Mouse (Mus musculus): ENCODE data around the gene Mark4. TPM values are rescaled to one million over a fixed set of nuclear protein-coding genes. Genes with fewer than 3 reads are reported as not detected.

The Mark4 gene
- polyA plus RNA-seq, 1 experiment from 2014 or later: 5.2 TPM

GRCm38 (mm10) chr7:19444801-19445200 lies 13.8 kb downstream of the Mark4 start:
- H3K4me2 ChIP-seq (replicated peaks; ENCODE audit: low read depth): no peak overlapping the region
- WGBS: 80% methylated on average over 12 of the region's 12 CpGs
- H3K27ac ChIP-seq (replicated peaks): no peak overlapping the region
- H3K36me3 ChIP-seq (ENCODE audit: control insufficient read depth, insufficient read depth, low read length): peaks cover 25% of the 10 kb centered on the region
- no peak overlapping the region for H3K4me3 ChIP-seq (ENCODE audit: low read depth, low read length)
- no peaks in the 10 kb centered on the region for H3K27me3 ChIP-seq (ENCODE audit: control insufficient read depth, insufficient read depth, low read length)
- TF ChIP-seq CTCF (IDR thresholded peaks at IDR 0.05; ENCODE audit: low read depth) (no peak), EP300 (optimal IDR thresholded peaks at IDR 0.05) (no peak)
- no peaks in the 10 kb centered on the region for H3K9me3 ChIP-seq (ENCODE audit: control insufficient read depth, low read length)
- DNase-seq (ENCODE audit: low spot score) (no peak), ATAC-seq (ENCODE audit: low FRiP score, low TSS enrichment) (no peak)
- no peaks in the 10 kb centered on the region for H3K4me1 ChIP-seq (replicated peaks; ENCODE audit: control insufficient read depth, insufficient read depth)
- no peak overlapping the region for H3K9ac ChIP-seq (ENCODE audit: low read length)

- H3K9ac ChIP-seq (ENCODE audit: low read length): no peak overlapping the region
- ATAC-seq (ENCODE audit: low FRiP score, low TSS enrichment) (peak; percentile 16; the same call in 1 of the 2 replicates), DNase-seq (ENCODE audit: low spot score) (peak; percentile 78)
- 39% methylated on average over 3 of the region's 3 CpGs for WGBS
- no peak overlapping the region for H3K27ac ChIP-seq (replicated peaks)
- H3K4me1 ChIP-seq (replicated peaks; ENCODE audit: control insufficient read depth, insufficient read depth): no peaks in the 10 kb centered on the region
- no peaks in the 10 kb centered on the region for H3K9me3 ChIP-seq (ENCODE audit: control insufficient read depth, low read length)
- no peaks in the 10 kb centered on the region for H3K27me3 ChIP-seq (ENCODE audit: control insufficient read depth, insufficient read depth, low read length)
- TF ChIP-seq CTCF (IDR thresholded peaks at IDR 0.05; ENCODE audit: low read depth) (peak; percentile 92), EP300 (optimal IDR thresholded peaks at IDR 0.05) (no peak)
- peaks cover 23% of the 10 kb centered on the region for H3K36me3 ChIP-seq (ENCODE audit: control insufficient read depth, insufficient read depth, low read length)
- H3K4me3 ChIP-seq (ENCODE audit: low read depth, low read length): no peak overlapping the region
- no peak overlapping the region for H3K4me2 ChIP-seq (replicated peaks; ENCODE audit: low read depth)
Measured at GRCm38 (mm10) chr7:19443344-19443743, 15.3 kb downstream of the Mark4 start.

GRCm38 (mm10) chr7:19441448-19442091 lies 17.1 kb downstream of the Mark4 start:
- WGBS: 79% methylated on average over 9 of the region's 9 CpGs
- Histone ChIP-seq H3K4me2 (replicated peaks; ENCODE audit: low read depth) (no peak overlapping the region), H3K27ac (replicated peaks) (no peak overlapping the region), H3K9ac (ENCODE audit: low read length) (no peak overlapping the region), H3K9me3 (ENCODE audit: control insufficient read depth, low read length) (no peaks in the 10 kb centered on the region), H3K4me1 (replicated peaks; ENCODE audit: control insufficient read depth, insufficient read depth) (no peaks in the 10 kb centered on the region), H3K27me3 (ENCODE audit: control insufficient read depth, insufficient read depth, low read length) (no peaks in the 10 kb centered on the region), H3K4me3 (ENCODE audit: low read depth, low read length) (no peak overlapping the region), H3K36me3 (ENCODE audit: control insufficient read depth, insufficient read depth, low read length) (peaks cover 21% of the 10 kb centered on the region)
- TF ChIP-seq EP300 (optimal IDR thresholded peaks at IDR 0.05) (no peak), CTCF (IDR thresholded peaks at IDR 0.05; ENCODE audit: low read depth) (no peak)
- DNase-seq (ENCODE audit: low spot score) (no peak), ATAC-seq (ENCODE audit: low FRiP score, low TSS enrichment) (no peak)

DNA sequence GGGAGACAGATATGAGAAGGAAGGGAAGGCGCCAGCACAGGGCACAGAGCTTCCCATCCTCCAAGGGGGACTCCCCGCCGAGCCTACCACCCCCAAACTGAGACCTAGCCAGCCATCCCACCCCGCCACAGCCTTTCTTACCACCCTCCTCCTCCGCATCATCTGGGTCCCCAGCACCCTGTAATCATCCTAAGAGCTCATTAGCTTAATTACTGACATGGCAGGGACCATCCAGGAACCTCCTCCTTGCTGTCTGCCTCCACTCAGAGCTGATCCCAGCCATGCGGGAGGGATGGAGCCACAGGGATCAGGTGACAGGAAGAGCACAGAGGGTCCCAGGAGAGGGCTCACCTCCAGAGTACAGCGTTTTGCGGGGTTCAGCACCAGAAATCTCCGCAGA lies 21.6 kb downstream of the Mark4 start:
- no peak for ATAC-seq (ENCODE audit: low FRiP score, low TSS enrichment)
- no peak for TF ChIP-seq EP300 (optimal IDR thresholded peaks at IDR 0.05)
- TF ChIP-seq CTCF (IDR thresholded peaks at IDR 0.05; ENCODE audit: low read depth): no peak
- no peak overlapping the region for H3K4me2 ChIP-seq (replicated peaks; ENCODE audit: low read depth)
- no peaks in the 10 kb centered on the region for H3K27me3 ChIP-seq (ENCODE audit: control insufficient read depth, insufficient read depth, low read length)
- no peaks in the 10 kb centered on the region for H3K9me3 ChIP-seq (ENCODE audit: control insufficient read depth, low read length)
- H3K4me1 ChIP-seq (replicated peaks; ENCODE audit: control insufficient read depth, insufficient read depth): no peaks in the 10 kb centered on the region
- WGBS: 78% methylated on average over 9 of the region's 9 CpGs
- no peak for DNase-seq (ENCODE audit: low spot score)
- H3K36me3 ChIP-seq (ENCODE audit: control insufficient read depth, insufficient read depth, low read length): peaks cover 38% of the 10 kb centered on the region
- no peak overlapping the region for H3K4me3 ChIP-seq (ENCODE audit: low read depth, low read length)
- no peak overlapping the region for H3K27ac ChIP-seq (replicated peaks)
- H3K9ac ChIP-seq (ENCODE audit: low read length): no peak overlapping the region

- Histone ChIP-seq H3K4me2 (replicated peaks; ENCODE audit: low read depth) (no peak overlapping the region), H3K9me3 (ENCODE audit: control insufficient read depth, low read length) (no peaks in the 10 kb centered on the region), H3K4me1 (replicated peaks; ENCODE audit: control insufficient read depth, insufficient read depth) (no peaks in the 10 kb centered on the region), H3K9ac (ENCODE audit: low read length) (no peak overlapping the region), H3K27ac (replicated peaks) (no peak overlapping the region), H3K36me3 (ENCODE audit: control insufficient read depth, insufficient read depth, low read length) (peaks cover 43% of the 10 kb centered on the region), H3K4me3 (ENCODE audit: low read depth, low read length) (no peak overlapping the region), H3K27me3 (ENCODE audit: control insufficient read depth, insufficient read depth, low read length) (no peaks in the 10 kb centered on the region)
- ATAC-seq (ENCODE audit: low FRiP score, low TSS enrichment): no peak
- no peak for DNase-seq (ENCODE audit: low spot score)
- 98% methylated on average over 2 of the region's 2 CpGs for WGBS
- no peak for TF ChIP-seq CTCF (IDR thresholded peaks at IDR 0.05; ENCODE audit: low read depth)
- no peak for TF ChIP-seq EP300 (optimal IDR thresholded peaks at IDR 0.05)
Measured at GRCm38 (mm10) chr7:19436276-19436675, 22.3 kb downstream of the Mark4 start.

DNA sequence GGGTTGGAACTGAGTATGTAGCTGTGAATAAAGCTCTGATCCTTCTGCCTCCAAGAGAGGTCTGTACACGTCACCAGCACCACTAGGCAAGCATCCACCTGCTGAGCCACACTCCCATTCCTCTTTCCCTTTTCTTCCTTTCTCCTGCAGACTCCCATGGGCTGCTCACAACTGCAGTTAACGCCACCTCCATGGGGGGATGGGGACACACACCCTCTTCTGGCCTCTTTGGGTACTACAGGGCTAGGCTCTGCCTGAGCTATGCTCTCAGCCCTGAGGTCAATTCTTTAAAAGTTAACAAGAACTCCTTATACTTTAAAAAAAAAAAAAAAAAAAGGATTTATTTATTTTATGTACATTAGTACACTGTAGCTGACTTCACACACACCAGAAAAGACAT lies 26.1 kb downstream of the Mark4 start:
- Histone ChIP-seq H3K27ac (replicated peaks) (no peak overlapping the region), H3K9me3 (ENCODE audit: control insufficient read depth, low read length) (no peaks in the 10 kb centered on the region), H3K4me3 (ENCODE audit: low read depth, low read length) (no peak overlapping the region), H3K4me1 (replicated peaks; ENCODE audit: control insufficient read depth, insufficient read depth) (no peaks in the 10 kb centered on the region), H3K36me3 (ENCODE audit: control insufficient read depth, insufficient read depth, low read length) (peaks cover 57% of the 10 kb centered on the region), H3K27me3 (ENCODE audit: control insufficient read depth, insufficient read depth, low read length) (no peaks in the 10 kb centered on the region), H3K9ac (ENCODE audit: low read length) (no peak overlapping the region), H3K4me2 (replicated peaks; ENCODE audit: low read depth) (no peak overlapping the region)
- DNase-seq (ENCODE audit: low spot score) (no peak), ATAC-seq (ENCODE audit: low FRiP score, low TSS enrichment) (no peak)
- no peak for TF ChIP-seq EP300 (optimal IDR thresholded peaks at IDR 0.05)
- TF ChIP-seq CTCF (IDR thresholded peaks at IDR 0.05; ENCODE audit: low read depth): peak; percentile 43
- WGBS: 93% methylated on average over 2 of the region's 2 CpGs

Data from stomach, postnatal 0 days (tissue).